8 mouse cellular contexts compared by ENCODE assay signal in genomic region chr11:101190913-101191907, GRCm38 (mm10). TPM values are rescaled to one million over a fixed set of nuclear protein-coding genes. Genes with fewer than 3 reads are reported as not detected.
DNase-seq lines count a peak whose midpoint lies in the region; ATAC-seq and TF ChIP-seq lines count a peak whose summit lies in the region.

No protein-coding gene starts in this region.

- no peaks in the 10 kb centered on the region; the same call in 1 of the 2 replicates for H3K4me1 ChIP-seq in lung, postnatal 0 days (ENCODE audit: insufficient read depth, low read depth, low read length)
- peaks cover 2% of the 10 kb centered on the region for H3K4me1 ChIP-seq in lung, adult 2 months (ENCODE audit: control insufficient read depth, insufficient read depth, low read length)
- peaks cover 26% of the 10 kb centered on the region for H3K4me1 ChIP-seq in intestine, embryonic 15.5 days (replicated peaks)
- H3K4me1 ChIP-seq in stomach, embryonic 14.5 days (ENCODE audit: control insufficient read depth, insufficient read depth, low read length), result peaks cover 25% of the 10 kb centered on the region

- TF ChIP-seq EP300 in lung, postnatal 0 days (IDR thresholded peaks at IDR 0.05), result no peak

- no peak for ATAC-seq in lung, postnatal 0 days
- no peak for ATAC-seq in intestine, embryonic 15.5 days
- no peak for ATAC-seq in stomach, embryonic 14.5 days (ENCODE audit: insufficient number of reproducible peaks, insufficient read depth, low FRiP score, low read depth)

- no peak overlapping the region for H3K4me3 ChIP-seq in lung, postnatal 0 days (ENCODE audit: low read depth, low read length)
- no peak overlapping the region for H3K4me3 ChIP-seq in lung, adult 2 months (replicated peaks; ENCODE audit: extremely low read depth, low read depth, low read length)
- no peak overlapping the region for H3K4me3 ChIP-seq in intestine, embryonic 15.5 days (replicated peaks)
- no peak overlapping the region for H3K4me3 ChIP-seq in stomach, embryonic 14.5 days (ENCODE audit: low read depth, low read length)

- no peak for TF ChIP-seq POLR2A in lung, adult 2 months (IDR thresholded peaks at IDR 0.05; ENCODE audit: borderline replicate concordance, extremely low read depth, low read depth, low read length)

- 50% methylated on average over 17 of the region's 17 CpGs for WGBS in lung, postnatal 0 days
- 68% methylated on average over 17 of the region's 17 CpGs for WGBS in lung, adult 2 months
- WGBS in intestine, embryonic 15.5 days, result 58% methylated on average over 17 of the region's 17 CpGs
- 51% methylated on average over 17 of the region's 17 CpGs for WGBS in stomach, embryonic 14.5 days

- DNase-seq in adrenal gland, adult 2 months, result peak; percentile 21
- no peak for DNase-seq in adrenal gland, postnatal 36 days
- DNase-seq in lung, postnatal 0 days (ENCODE audit: low spot score), result no peak
- DNase-seq in lung, adult 2 months, result no peak
- DNase-seq in spleen, postnatal 14 days (ENCODE audit: low spot score in 2 of 2), result no peak
- no peak for DNase-seq in urinary bladder, postnatal 4 days (ENCODE audit: low spot score in 2 of 2)

- no peaks in the 10 kb centered on the region for H3K27me3 ChIP-seq in lung, postnatal 0 days (replicated peaks; ENCODE audit: insufficient read depth, low read length)
- H3K27me3 ChIP-seq in intestine, embryonic 15.5 days (replicated peaks), result no peaks in the 10 kb centered on the region
- H3K27me3 ChIP-seq in stomach, embryonic 14.5 days (ENCODE audit: control insufficient read depth, insufficient read depth, low read length), result no peaks in the 10 kb centered on the region

- peaks cover 4% of the 10 kb centered on the region; the same call in 1 of the 2 replicates for H3K36me3 ChIP-seq in lung, postnatal 0 days (ENCODE audit: insufficient read depth, low read length)
- 0 out of 2 replicates have a peak, but pooled peaks cover 6% of the 10 kb centered on the region for H3K36me3 ChIP-seq in intestine, embryonic 15.5 days
- peaks cover 13% of the 10 kb centered on the region for H3K36me3 ChIP-seq in stomach, embryonic 14.5 days (ENCODE audit: control insufficient read depth, insufficient read depth, low read length)

- no peak overlapping the region for H3K4me2 ChIP-seq in lung, postnatal 0 days (replicated peaks; ENCODE audit: low read depth, low read length)
- no peak overlapping the region for H3K4me2 ChIP-seq in intestine, embryonic 15.5 days (replicated peaks)
- no peak overlapping the region for H3K4me2 ChIP-seq in stomach, embryonic 14.5 days (replicated peaks; ENCODE audit: low read depth, low read length)

- TF ChIP-seq CTCF in lung, postnatal 0 days (IDR thresholded peaks at IDR 0.05), result no peak
- no peak for TF ChIP-seq CTCF in lung, adult 2 months (IDR thresholded peaks at IDR 0.05; ENCODE audit: insufficient read depth, low read length)

- no peaks in the 10 kb centered on the region for H3K9me3 ChIP-seq in lung, postnatal 0 days (ENCODE audit: low read length)
- H3K9me3 ChIP-seq in intestine, embryonic 15.5 days, result no peaks in the 10 kb centered on the region
- H3K9me3 ChIP-seq in stomach, embryonic 14.5 days (ENCODE audit: control insufficient read depth, low read depth, low read length), result no peaks in the 10 kb centered on the region

- 0 out of 2 replicates have a peak overlapping the region, but pooled peaks have one; percentile 9 for H3K27ac ChIP-seq in lung, postnatal 0 days (ENCODE audit: low read length)
- peak overlapping the region; percentile 91 for H3K27ac ChIP-seq in intestine, embryonic 15.5 days
- peak overlapping the region; percentile 94 for H3K27ac ChIP-seq in stomach, embryonic 14.5 days (ENCODE audit: low read length)

- H3K9ac ChIP-seq in lung, postnatal 0 days (replicated peaks; ENCODE audit: low read depth), result no peak overlapping the region
- H3K9ac ChIP-seq in intestine, embryonic 15.5 days, result no peak overlapping the region
- no peak overlapping the region for H3K9ac ChIP-seq in stomach, embryonic 14.5 days (replicated peaks; ENCODE audit: low read depth, low read length)

RNA-seq across cellular contexts. Expression of gene Ccr10, which starts 16.0 kb away (rescaled TPM):
- under 1 TPM; 0.26 to 0.83 TPM for total RNA-seq in adrenal gland, adult 2 months (2021)
- 0.84 and 1.6 TPM in 2 replicates for polyA plus RNA-seq in adrenal gland, adult 2 months (2012; rRNA removed)
- under 1 TPM in 1 of 2 experiments, not detected in 1; 0.43 TPM for total RNA-seq in adrenal gland, postnatal 36 days (2021)
- polyA plus RNA-seq in lung, postnatal 0 days (2015; fragmentation: Nextera tagmentation; extraction: Ambion mirVana), result 0.06 and 0.20 TPM in 2 replicates
- polyA plus RNA-seq in lung, adult 2 months (2012; rRNA removed), result 0.45 and 0.62 TPM in 2 replicates
- 0.25 and 0.36 TPM in 2 replicates for polyA plus RNA-seq in intestine, embryonic 15.5 days (2015; fragmentation: Nextera tagmentation; extraction: Ambion mirVana)
- polyA plus RNA-seq in stomach, embryonic 14.5 days (2014; fragmentation: Nextera tagmentation; extraction: Ambion mirVana), result 0.14 and 0.33 TPM in 2 replicates

RNA-seq across cellular contexts. Expression of gene Plekhh3, which starts 20.1 kb away (rescaled TPM):
- 10 to 100 TPM; 19.4 to 39.7 TPM for total RNA-seq in adrenal gland, adult 2 months (2021)
- 112 and 122 TPM in 2 replicates for polyA plus RNA-seq in adrenal gland, adult 2 months (2012; rRNA removed)
- 10 to 100 TPM; 21.5 to 30.0 TPM for total RNA-seq in adrenal gland, postnatal 36 days (2021)
- 12.3 and 14.2 TPM in 2 replicates for polyA plus RNA-seq in lung, postnatal 0 days (2015; fragmentation: Nextera tagmentation; extraction: Ambion mirVana)
- polyA plus RNA-seq in lung, adult 2 months (2012; rRNA removed), result 41.2 and 47.4 TPM in 2 replicates
- polyA plus RNA-seq in intestine, embryonic 15.5 days (2015; fragmentation: Nextera tagmentation; extraction: Ambion mirVana), result 11.1 and 12.7 TPM in 2 replicates
- polyA plus RNA-seq in stomach, embryonic 14.5 days (2014; fragmentation: Nextera tagmentation; extraction: Ambion mirVana), result 25.6 and 26.0 TPM in 2 replicates

RNA-seq across cellular contexts. Expression of gene Cntnap1, which starts 20.9 kb away (rescaled TPM):
- 1 to 10 TPM; 6.8 TPM for total RNA-seq in adrenal gland, adult 2 months (2021)
- 9.3 and 9.4 TPM in 2 replicates for polyA plus RNA-seq in adrenal gland, adult 2 months (2012; rRNA removed)
- total RNA-seq in adrenal gland, postnatal 36 days (2021), result 1 to 10 TPM; 4.6 to 4.9 TPM
- polyA plus RNA-seq in lung, postnatal 0 days (2015; fragmentation: Nextera tagmentation; extraction: Ambion mirVana), result 0.24 and 0.56 TPM in 2 replicates
- 2.6 and 2.7 TPM in 2 replicates for polyA plus RNA-seq in lung, adult 2 months (2012; rRNA removed)
- polyA plus RNA-seq in intestine, embryonic 15.5 days (2015; fragmentation: Nextera tagmentation; extraction: Ambion mirVana), result 0.82 and 1.0 TPM in 2 replicates
- polyA plus RNA-seq in stomach, embryonic 14.5 days (2014; fragmentation: Nextera tagmentation; extraction: Ambion mirVana), result 2.1 and 2.2 TPM in 2 replicates

RNA-seq across cellular contexts. Expression of gene Ezh1, which starts 35.1 kb away (rescaled TPM):
- 10 to 100 TPM; 31.3 to 35.0 TPM for total RNA-seq in adrenal gland, adult 2 months (2021)
- polyA plus RNA-seq in adrenal gland, adult 2 months (2012; rRNA removed), result 17.1 and 20.1 TPM in 2 replicates
- 10 to 100 TPM; 30.0 to 37.7 TPM for total RNA-seq in adrenal gland, postnatal 36 days (2021)
- 17.1 and 17.4 TPM in 2 replicates for polyA plus RNA-seq in lung, postnatal 0 days (2015; fragmentation: Nextera tagmentation; extraction: Ambion mirVana)
- polyA plus RNA-seq in lung, adult 2 months (2012; rRNA removed), result 38.9 and 50.1 TPM in 2 replicates
- 16.0 and 16.3 TPM in 2 replicates for polyA plus RNA-seq in intestine, embryonic 15.5 days (2015; fragmentation: Nextera tagmentation; extraction: Ambion mirVana)
- 17.7 and 19.1 TPM in 2 replicates for polyA plus RNA-seq in stomach, embryonic 14.5 days (2014; fragmentation: Nextera tagmentation; extraction: Ambion mirVana)

RNA-seq across cellular contexts. Expression of gene Tubg2, which starts 35.5 kb away (rescaled TPM):
- total RNA-seq in adrenal gland, adult 2 months (2021), result 1 to 10 TPM; 6.2 to 7.5 TPM
- polyA plus RNA-seq in adrenal gland, adult 2 months (2012; rRNA removed), result 5.5 and 6.0 TPM in 2 replicates
- total RNA-seq in adrenal gland, postnatal 36 days (2021), result 1 to 10 TPM; 5.9 to 7.0 TPM
- polyA plus RNA-seq in lung, postnatal 0 days (2015; fragmentation: Nextera tagmentation; extraction: Ambion mirVana), result 1.9 and 2.3 TPM in 2 replicates
- polyA plus RNA-seq in lung, adult 2 months (2012; rRNA removed), result 2.4 and 3.2 TPM in 2 replicates
- 4.4 and 4.8 TPM in 2 replicates for polyA plus RNA-seq in intestine, embryonic 15.5 days (2015; fragmentation: Nextera tagmentation; extraction: Ambion mirVana)
- 3.6 and 4.5 TPM in 2 replicates for polyA plus RNA-seq in stomach, embryonic 14.5 days (2014; fragmentation: Nextera tagmentation; extraction: Ambion mirVana)

Comparison
In these comparisons a context has a peak if more than half of its experiments do, and no peak if none do; other contexts are left out.
1. H3K27ac ChIP-seq: peak in every context shown above with its lines; median percentile 94 in stomach, embryonic 14.5 days; 91 in intestine, embryonic 15.5 days; 9 in lung, postnatal 0 days.